ENCODE assay signal across 27 mouse cellular contexts in genomic region chr16:52027326-52027725, GRCm38 (mm10).
"Had no signal": no experiment of that assay in that cellular context is flagged by ENCODE, and none has a peak within 500 bp of the region (broad histone marks: within the 10 kb centered on the region; RNA-seq: fewer than 3 reads in every experiment).

No protein-coding gene starts in this region.

- H3K9me3 ChIP-seq: embryonic facial prominence, embryonic 10.5 days; embryonic facial prominence, embryonic 12.5 days; embryonic facial prominence, embryonic 13.5 days; embryonic facial prominence, embryonic 15.5 days; forebrain, embryonic 10.5 days; forebrain, embryonic 12.5 days; forebrain, embryonic 13.5 days; forebrain, embryonic 15.5 days had no signal

- H3K4me3 ChIP-seq: embryonic facial prominence, embryonic 10.5 days; embryonic facial prominence, embryonic 12.5 days; embryonic facial prominence, embryonic 13.5 days; embryonic facial prominence, embryonic 15.5 days; erythroblast, embryonic 14.5 days; forebrain, embryonic 10.5 days; forebrain, embryonic 12.5 days; forebrain, embryonic 13.5 days; forebrain, embryonic 15.5 days; gastrocnemius, adult 2 months; heart, adult 2 months had no signal

- H3K9ac ChIP-seq: embryonic facial prominence, embryonic 12.5 days; embryonic facial prominence, embryonic 13.5 days; embryonic facial prominence, embryonic 15.5 days; forebrain, embryonic 12.5 days; forebrain, embryonic 13.5 days; forebrain, embryonic 15.5 days; forebrain, postnatal 0 days had no signal

- H3K4me2 ChIP-seq: embryonic facial prominence, embryonic 12.5 days; embryonic facial prominence, embryonic 13.5 days; embryonic facial prominence, embryonic 15.5 days; forebrain, embryonic 12.5 days; forebrain, embryonic 13.5 days; forebrain, embryonic 15.5 days had no signal

- H3K36me3 ChIP-seq: embryonic facial prominence, embryonic 10.5 days; embryonic facial prominence, embryonic 12.5 days; embryonic facial prominence, embryonic 13.5 days; embryonic facial prominence, embryonic 15.5 days; forebrain, embryonic 10.5 days; forebrain, embryonic 12.5 days; forebrain, embryonic 15.5 days had no signal

- DNase-seq: cerebellum, adult 2 months; cerebellum, adult 8-10 months; cerebellum, adult 9-10 months; cerebellum, adult 9-11 months; cerebellum, postnatal 10 days; cerebellum, postnatal 14 days; cerebellum, postnatal 25 days; cerebellum, postnatal 36 days; embryo, embryonic 11 days; forebrain, postnatal 0 days; gastrocnemius, adult 2 months; gastrocnemius, postnatal 10 days; gastrocnemius, postnatal 14 days; gastrocnemius, postnatal 25 days; gastrocnemius, postnatal 36 days; heart, adult 2 months had no signal

- H3K27me3 ChIP-seq: embryonic facial prominence, embryonic 12.5 days; embryonic facial prominence, embryonic 13.5 days; embryonic facial prominence, embryonic 15.5 days; forebrain, embryonic 12.5 days; forebrain, embryonic 13.5 days; forebrain, embryonic 15.5 days had no signal

- H3K27ac ChIP-seq: embryonic facial prominence, embryonic 10.5 days; embryonic facial prominence, embryonic 12.5 days; embryonic facial prominence, embryonic 13.5 days; embryonic facial prominence, embryonic 15.5 days; forebrain, embryonic 10.5 days; forebrain, embryonic 12.5 days; forebrain, embryonic 13.5 days; forebrain, embryonic 15.5 days; gastrocnemius, adult 2 months; heart, adult 2 months had no signal

- ATAC-seq: forebrain, embryonic 13.5 days; forebrain, embryonic 14.5 days; forebrain, embryonic 15.5 days; forebrain, embryonic 16.5 days; forebrain, postnatal 0 days had no signal
